Mouse (Mus musculus) adrenal gland, adult 8-10 months (tissue): ENCODE results near the gene Slc15a3. TPM values are rescaled to one million over a fixed set of nuclear protein-coding genes. Genes with fewer than 3 reads are reported as not detected.

ENCODE experiments used
- DNase-seq: peaks from one replicate; pipeline ENCODE4 v3.0.0; 2022
- total RNA-seq, 4 experiments: library from RNA; stranded (reverse); gene quantifications; 2 replicates each; pipeline ENCODE4 v1.2.4; 2022

Gene Slc15a3
- total RNA-seq, 4 experiments from 2014 or later, result 3.7 to 8.4 (median 5.1) TPM

- no peak for DNase-seq
Observed at GRCm38 (mm10) chr19:10869886-10870527, 30.5 kb downstream of the Slc15a3 start, which contains the start of gene Tmem132a. Tmem132a (minus strand) TSS chr19:10869940.

GRCm38 (mm10) chr19:10870676-10871075, 31.1 kb downstream of the Slc15a3 start:
- peak; percentile 50 for DNase-seq

GRCm38 (mm10) chr19:10871328-10871961, 31.9 kb downstream of the Slc15a3 start:
- no peak for DNase-seq

GRCm38 (mm10) chr19:10878201-10878837, 38.8 kb downstream of the Slc15a3 start:
- DNase-seq, result no peak

- DNase-seq, result no peak
Observed at GRCm38 (mm10) chr19:10880085-10880974, 40.8 kb downstream of the Slc15a3 start.

GRCm38 (mm10) chr19:10880975-10881425, 41.5 kb downstream of the Slc15a3 start:
- no peak for DNase-seq

GRCm38 (mm10) chr19:10881426-10882154, 42.1 kb downstream of the Slc15a3 start, which contains the start of gene Tmem109:
Tmem109 (minus strand) TSS chr19:10882001.
- DNase-seq, result peak; percentile 91

GRCm38 (mm10) chr19:10892201-10892600, 52.7 kb downstream of the Slc15a3 start:
- DNase-seq, result no peak

- peak; percentile 97 for DNase-seq
Observed at GRCm38 (mm10) chr19:10895016-10895528, 55.5 kb downstream of the Slc15a3 start, which contains the start of gene Prpf19. Prpf19 (plus strand) TSS chr19:10895231.

- no peak for DNase-seq
Observed at GRCm38 (mm10) chr19:10895708-10896107, 56.2 kb downstream of the Slc15a3 start.

GRCm38 (mm10) chr19:10896849-10897248, 57.3 kb downstream of the Slc15a3 start:
- no peak for DNase-seq

GRCm38 (mm10) chr19:10897491-10897890, 58.0 kb downstream of the Slc15a3 start:
- no peak for DNase-seq

GRCm38 (mm10) chr19:10900315-10900714, 60.8 kb downstream of the Slc15a3 start:
- DNase-seq, result no peak

GRCm38 (mm10) chr19:10901046-10901445, 61.5 kb downstream of the Slc15a3 start:
- no peak for DNase-seq

GRCm38 (mm10) chr19:10904512-10904911, 65.0 kb downstream of the Slc15a3 start:
- DNase-seq, result no peak

GRCm38 (mm10) chr19:10904927-10905727, 65.6 kb downstream of the Slc15a3 start:
- DNase-seq, result peak; percentile 87

- no peak for DNase-seq
Observed at GRCm38 (mm10) chr19:10905728-10906000, 66.1 kb downstream of the Slc15a3 start.

GRCm38 (mm10) chr19:10907891-10908290, 68.4 kb downstream of the Slc15a3 start:
- DNase-seq, result no peak
